Mouse (Mus musculus): ENCODE results near the gene Auts2.

DNA sequence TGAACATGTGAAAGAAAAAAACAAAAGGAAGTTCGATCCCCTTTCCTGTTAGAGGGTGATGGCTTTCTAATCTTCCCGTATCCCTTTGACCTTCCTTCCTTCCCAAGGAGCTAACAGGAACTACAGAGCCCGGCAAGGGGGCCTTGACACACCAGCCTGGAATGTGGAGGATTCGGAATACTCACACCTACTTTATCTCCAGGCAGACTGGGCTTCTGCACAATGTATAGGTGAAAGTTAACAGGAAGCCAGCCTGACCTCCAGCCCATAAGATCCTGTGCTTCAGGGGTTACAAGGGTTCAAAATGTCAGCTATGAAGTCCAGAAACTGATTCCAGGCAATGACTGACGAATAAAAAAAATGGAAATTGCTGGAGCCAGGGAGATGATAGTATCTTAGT lies 906.7 kb downstream of the Auts2 start:
- TF ChIP-seq POLR2A (IDR thresholded peaks at IDR 0.05; ENCODE audit: low read depth, low read length) (no peak), CTCF (IDR thresholded peaks at IDR 0.05; ENCODE audit: extremely low read depth, insufficient read length, insufficient replicate concordance, low read depth, low read length) (no peak)

Measured in small intestine, adult 2 months (tissue).